Mouse (Mus musculus): ENCODE measurements around the gene Rora.

DNA sequence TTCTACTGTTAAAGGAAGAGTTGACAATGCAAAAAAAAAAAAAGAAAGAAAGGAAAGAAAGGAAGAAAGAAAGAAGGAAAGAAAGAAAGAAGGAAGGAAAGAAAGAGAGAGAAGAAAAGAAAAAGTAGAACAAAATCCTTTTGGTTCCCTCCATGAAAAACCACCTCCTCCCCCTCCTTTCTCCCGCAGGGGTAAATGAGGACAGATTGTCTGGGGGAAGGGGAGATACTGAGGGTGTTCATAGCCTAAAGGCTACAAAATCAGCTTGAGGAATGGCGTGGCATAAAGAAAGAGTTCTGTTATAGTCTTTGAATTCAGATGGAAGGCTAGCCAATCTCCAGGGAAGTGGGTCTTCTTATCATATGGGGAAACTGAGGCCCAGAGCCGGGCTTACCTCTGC is 107.3 kb downstream of the Rora start:
- no peak for TF ChIP-seq CTCF (IDR thresholded peaks at IDR 0.05; ENCODE audit: control insufficient read depth, insufficient read depth, low read length)
- TF ChIP-seq POLR2A (IDR thresholded peaks at IDR 0.05; ENCODE audit: borderline replicate concordance, control insufficient read depth, low read depth, low read length): no peak
